ENCODE assay signal across 21 mouse cellular contexts in the genomic region with DNA sequence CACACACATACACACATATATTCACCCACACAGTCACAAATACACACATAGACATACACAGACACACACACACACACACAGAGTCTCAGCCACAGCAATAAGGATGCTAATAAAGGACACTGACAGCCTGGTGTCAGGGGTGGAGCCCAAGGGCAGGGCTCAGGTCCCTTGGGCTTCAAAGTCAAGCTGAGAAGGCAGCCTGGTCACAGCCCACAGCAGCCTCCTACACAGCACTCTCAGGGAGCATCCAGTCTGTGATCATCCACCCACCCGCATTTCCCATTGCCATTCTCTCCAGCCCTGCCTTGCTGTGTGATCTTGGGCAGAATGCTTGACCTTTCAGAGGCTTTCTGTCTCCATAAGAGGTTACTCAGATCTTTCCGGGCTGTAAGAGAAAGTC. TPM values are rescaled to one million over a fixed set of nuclear protein-coding genes. Genes with fewer than 3 reads are reported as not detected.
A peak's percentile ranks its signal among the peaks of the same experiment; 100 is the strongest.
DNase-seq lines count a peak whose midpoint lies in the region; ATAC-seq and TF ChIP-seq lines count a peak whose summit lies in the region.
"Had no signal": no experiment of that assay in that cellular context is flagged by ENCODE, and none has a peak within 500 bp of the region (broad histone marks: within the 10 kb centered on the region; RNA-seq: fewer than 3 reads in every experiment).

No protein-coding gene starts in this region.

- no peak for TF ChIP-seq CTCF in hindbrain, postnatal 0 days (IDR thresholded peaks at IDR 0.05; ENCODE audit: low read depth)
- TF ChIP-seq CTCF in lung, adult 2 months (IDR thresholded peaks at IDR 0.05; ENCODE audit: insufficient read depth, low read length) = no peak

- 75% methylated on average over 2 of the region's 2 CpGs for WGBS in hindbrain, embryonic 10.5 days
- 76% methylated on average over 2 of the region's 2 CpGs for WGBS in hindbrain, postnatal 0 days
- WGBS in lung, adult 2 months = 74% methylated on average over 2 of the region's 2 CpGs

- H3K36me3 ChIP-seq in hindbrain, embryonic 10.5 days = peaks cover 5% of the 10 kb centered on the region; the same call in 1 of the 2 replicates
- H3K36me3 ChIP-seq in hindbrain, postnatal 0 days (ENCODE audit: insufficient read depth, low read length) = no peaks in the 10 kb centered on the region

- H3K27me3 ChIP-seq in hindbrain, embryonic 10.5 days (ENCODE audit: insufficient read depth, poor library complexity, severe bottlenecking) = no peaks in the 10 kb centered on the region
- H3K27me3 ChIP-seq in hindbrain, postnatal 0 days (ENCODE audit: insufficient read depth, low read length) = no peaks in the 10 kb centered on the region
- H3K27me3 ChIP-seq: limb, embryonic 13.5 days; neural tube, embryonic 12.5 days; stomach, embryonic 15.5 days had no signal

- no peak for ATAC-seq in hindbrain, postnatal 0 days
- no peak for ATAC-seq in cerebellum, adult (ENCODE audit: insufficient number of reproducible peaks, low FRiP score, low TSS enrichment)

- no peak for TF ChIP-seq POLR2A in lung, adult 2 months (IDR thresholded peaks at IDR 0.05; ENCODE audit: borderline replicate concordance, extremely low read depth, low read depth, low read length)

- no peak overlapping the region for H3K4me3 ChIP-seq in hindbrain, embryonic 10.5 days
- H3K4me3 ChIP-seq in hindbrain, postnatal 0 days (ENCODE audit: low read length) = no peak overlapping the region
- H3K4me3 ChIP-seq in lung, adult 2 months (replicated peaks; ENCODE audit: extremely low read depth, low read depth, low read length) = no peak overlapping the region
- H3K4me3 ChIP-seq: limb, embryonic 13.5 days; neural tube, embryonic 12.5 days; stomach, embryonic 15.5 days had no signal

- no peak overlapping the region for H3K9ac ChIP-seq in hindbrain, postnatal 0 days (replicated peaks; ENCODE audit: low read length)
- H3K9ac ChIP-seq: liver, embryonic 14.5 days; stomach, embryonic 15.5 days had no signal

- H3K4me2 ChIP-seq in hindbrain, postnatal 0 days (ENCODE audit: low read depth, low read length) = no peak overlapping the region
- H3K4me2 ChIP-seq: stomach, embryonic 15.5 days had no signal

- no peaks in the 10 kb centered on the region for H3K9me3 ChIP-seq in hindbrain, embryonic 10.5 days
- no peaks in the 10 kb centered on the region for H3K9me3 ChIP-seq in hindbrain, postnatal 0 days (ENCODE audit: low read length)
- H3K9me3 ChIP-seq: G1E; limb, embryonic 13.5 days; neural tube, embryonic 12.5 days; stomach, embryonic 15.5 days had no signal

- DNase-seq in hindbrain, embryonic 10.5 days (ENCODE audit: low spot score) = no peak
- DNase-seq in hindbrain, postnatal 0 days (ENCODE audit: low spot score) = no peak
- DNase-seq in lung, postnatal 10 days = peak; percentile 24
- no peak for DNase-seq in lung, adult 2 months
- DNase-seq in A20 (ENCODE audit: low read depth, low spot score) = peak; percentile 46
- peak; percentile 16 for DNase-seq in brain, adult 2 months (ENCODE audit: low read depth, low spot score)
- DNase-seq in left cerebral cortex, adult 18-20 months (ENCODE audit: low spot score in 2 of 2) = no peak
- DNase-seq: adrenal gland, adult 2 months; cerebellum, adult 11 months; cerebellum, postnatal 25 days; gastrocnemius, postnatal 25 days; heart, postnatal 14 days; kidney, postnatal 10 days; right cerebral cortex, postnatal 4 days; thymus, adult 2 months had no signal

- H3K27ac ChIP-seq in hindbrain, embryonic 10.5 days = peak overlapping the region; percentile 65; the same call in 1 of the 2 replicates
- no peak overlapping the region for H3K27ac ChIP-seq in hindbrain, postnatal 0 days
- H3K27ac ChIP-seq: limb, embryonic 13.5 days; liver, embryonic 14.5 days; neural tube, embryonic 12.5 days; stomach, embryonic 15.5 days had no signal

- peaks cover 43% of the 10 kb centered on the region for H3K4me1 ChIP-seq in hindbrain, embryonic 10.5 days (replicated peaks)
- H3K4me1 ChIP-seq in hindbrain, postnatal 0 days (ENCODE audit: insufficient read depth, low read length) = 0 out of 2 replicates have a peak, but pooled peaks cover 7% of the 10 kb centered on the region
- 0 out of 2 replicates have a peak, but pooled peaks cover 2% of the 10 kb centered on the region for H3K4me1 ChIP-seq in lung, adult 2 months (ENCODE audit: control insufficient read depth, insufficient read depth, low read length)
- H3K4me1 ChIP-seq: stomach, embryonic 15.5 days had no signal

RNA-seq across cellular contexts. Expression of a gene that starts 6.1 kb away (rescaled TPM):
- 9.4 and 11.8 TPM in 2 replicates for polyA plus RNA-seq in hindbrain, embryonic 10.5 days (2016; fragmentation: Nextera tagmentation; extraction: Ambion mirVana)
- total RNA-seq in hindbrain, postnatal 0 days (2014; rRNA removed) = 8.5 and 10.0 TPM in 2 replicates
- 9.1 and 9.3 TPM in 2 replicates for polyA plus RNA-seq in hindbrain, postnatal 0 days (2015; fragmentation: Nextera tagmentation; extraction: Ambion mirVana)
- 8.0 and 10.0 TPM in 2 replicates for polyA plus RNA-seq in lung, adult 2 months (2012; rRNA removed)
- 10 to 100 TPM; 11.1 to 12.4 TPM for total RNA-seq in left cerebral cortex, adult 18-20 months (2021)

RNA-seq across cellular contexts. Expression of a gene that starts 50.2 kb away (rescaled TPM):
- 0.16 and 0.41 TPM in 2 replicates for polyA plus RNA-seq in hindbrain, embryonic 10.5 days (2016; fragmentation: Nextera tagmentation; extraction: Ambion mirVana)
- 20.6 and 31.8 TPM in 2 replicates for total RNA-seq in hindbrain, postnatal 0 days (2014; rRNA removed)
- 3.5 and 4.0 TPM in 2 replicates for polyA plus RNA-seq in hindbrain, postnatal 0 days (2015; fragmentation: Nextera tagmentation; extraction: Ambion mirVana)
- polyA plus RNA-seq in lung, adult 2 months (2012; rRNA removed) = 0.50 and 0.78 TPM in 2 replicates
- total RNA-seq in left cerebral cortex, adult 18-20 months (2021) = 1 to 10 TPM; 2.1 to 2.2 TPM
- polyA plus RNA-seq: G1E had no signal

Comparison
In these comparisons a context has a peak if more than half of its experiments do, and no peak if none do; other contexts are left out.
1. DNase-seq: peak in lung, postnatal 10 days (single experiment), A20 (single experiment) and brain, adult 2 months (single experiment); none in hindbrain, embryonic 10.5 days (single experiment), hindbrain, postnatal 0 days (single experiment), lung, adult 2 months (single experiment) and left cerebral cortex, adult 18-20 months (0 of 2).